Mouse (Mus musculus) liver, adult 2 months (tissue): Measurements from ENCODE around the gene Nans. TPM values are rescaled to one million over a fixed set of nuclear protein-coding genes. Genes with fewer than 3 reads are reported as not detected.
A peak's percentile ranks its signal among the peaks of the same experiment; 100 is the strongest.

Experiments used
- DNase-seq: peaks from one replicate; pipeline ENCODE4 v3.0.0-alpha.2; 2011; ENCODE audit warnings: low read depth, low spot score; ENCODE audit errors: extremely low read depth
- H3K27ac ChIP-seq: fragments of 200-500 bp; replicated peaks from 2 replicates; pipeline ENCODE4 v1.5.1; 2012; ENCODE audit warnings: low read depth, mild to moderate bottlenecking, control low read depth, inconsistent platforms, low read length; ENCODE audit not compliant: insufficient read depth
- H3K27me3 ChIP-seq: fragments of 200-500 bp; 2 replicates; pipeline ENCODE4 v1.6.1; 2012; ENCODE audit warnings: mild to moderate bottlenecking, moderate library complexity, low read length, inconsistent platforms; ENCODE audit not compliant: control insufficient read depth, insufficient read depth
- H3K36me3 ChIP-seq: fragments of 200-500 bp; 2 replicates; pipeline ENCODE4 v1.6.1; 2012; ENCODE audit warnings: low read length, inconsistent platforms; ENCODE audit not compliant: control insufficient read depth, insufficient read depth
- H3K4me1 ChIP-seq: fragments of 200-500 bp; 2 replicates; pipeline ENCODE4 v1.6.1; 2011; ENCODE audit warnings: low read length; ENCODE audit not compliant: control insufficient read depth, insufficient read depth
- H3K4me3 ChIP-seq: fragments of 200-500 bp; 2 replicates; pipeline ENCODE4 v1.5.1; 2011; ENCODE audit warnings: low read depth, mild to moderate bottlenecking, control low read depth, low read length, moderate library complexity; ENCODE audit not compliant: insufficient read depth
- H3K79me2 ChIP-seq: fragments of 200-500 bp; 2 replicates; pipeline ENCODE4 v1.6.1; 2012; ENCODE audit warnings: inconsistent platforms, mild to moderate bottlenecking, low read length, moderate library complexity; ENCODE audit not compliant: control insufficient read depth, insufficient read depth
- H3K9ac ChIP-seq: fragments of 200-500 bp; 2 replicates; pipeline ENCODE4 v1.6.1; 2012; ENCODE audit warnings: low read depth, mild to moderate bottlenecking, control low read depth, inconsistent platforms, low read length
- CTCF ChIP-seq: fragments of 200-500 bp; IDR thresholded peaks from 2 replicates; pipeline ENCODE4 v1.5.1; 2011; ENCODE audit warnings: low read depth, low read length, control low read depth
- POLR2A ChIP-seq: fragments of 200-500 bp; IDR thresholded peaks from 2 replicates; pipeline ENCODE4 v1.6.1; 2011; ENCODE audit warnings: low read length, control low read depth; ENCODE audit not compliant: insufficient read depth; ENCODE audit errors: extremely low read depth
- WGBS: fragments of 180-500 bp; shearing (Covaris S2); methylation state at CpG from one replicate; pipeline ENCODE4 v1.1.7; 2018; 5-methylcytosine and 5-hydroxymethylcytosine counted together
- polyA plus RNA-seq: library from polyadenylated mRNA; depleted of rRNA; stranded (reverse); fragments of >200 nt; gene quantifications from 2 replicates; pipeline ENCODE4 v1.2.3, GENCODE M21; 2012
- total RNA-seq: library from RNA; depleted of rRNA; stranded (reverse); fragments of >200 nt; gene quantifications from 2 replicates; pipeline ENCODE4 v1.2.3, GENCODE M21; 2014

Nans gene
- total and polyA plus RNA-seq, 2 experiments, result 11.5 to 14.3 TPM

- DNase-seq, result no peak
- Histone ChIP-seq H3K79me2 (peaks cover 19% of the 10 kb centered on the region; the same call in 1 of the 2 replicates), H3K27me3 (no peaks in the 10 kb centered on the region), H3K36me3 (no peaks in the 10 kb centered on the region), H3K27ac (no peak overlapping the region), H3K9ac (peak overlapping the region; percentile 49), H3K4me1 (peaks cover 11% of the 10 kb centered on the region), H3K4me3 (peak overlapping the region; percentile 99; the same call in 1 of the 2 replicates)
- 53% methylated on average over 7 of the region's 7 CpGs for WGBS
- TF ChIP-seq POLR2A, result no peak
- no peak for TF ChIP-seq CTCF
These were observed 39.0 kb upstream of the Nans start for GRCm38 (mm10) chr4:46450020-46450518.

- Histone ChIP-seq H3K4me3 (peak within 1 kb of the TSS; percentile 99), H3K27ac (peak within 1 kb of the TSS; percentile 90), H3K9ac (peak within 1 kb of the TSS; percentile 97), H3K27me3 (no peaks in the 10 kb centered on the region), H3K4me1 (peaks cover 14% of the 10 kb centered on the region), H3K79me2 (peaks cover 24% of the 10 kb centered on the region; the same call in 1 of the 2 replicates), H3K36me3 (no peaks in the 10 kb centered on the region)
- peak; percentile 59 for DNase-seq
- under 1% methylated on average over 65 of the region's 66 CpGs for WGBS
- TF ChIP-seq CTCF (peak; percentile 65), POLR2A (0 out of 2 replicates have a peak, but pooled peaks have one; percentile 40)
These were observed 38.4 kb upstream of the Nans start, which contains the start of gene Anp32b for GRCm38 (mm10) chr4:46450519-46451131. Gene Anp32b, plus strand, starts transcription at chr4:46450902.

- H3K9ac ChIP-seq, result peak overlapping the region; percentile 97
- peaks cover 14% of the 10 kb centered on the region for H3K4me1 ChIP-seq
- peak overlapping the region; percentile 90 for H3K27ac ChIP-seq
- no peaks in the 10 kb centered on the region for H3K36me3 ChIP-seq
- peak; percentile 33 for DNase-seq
- peaks cover 30% of the 10 kb centered on the region; the same call in 1 of the 2 replicates for H3K79me2 ChIP-seq
- TF ChIP-seq CTCF (no peak), POLR2A (peak; percentile 35; the same call in 1 of the 2 replicates)
- H3K4me3 ChIP-seq, result peak overlapping the region; percentile 99
- no peaks in the 10 kb centered on the region for H3K27me3 ChIP-seq
- 1% methylated on average over 68 of the region's 70 CpGs for WGBS
These were observed 37.7 kb upstream of the Nans start for GRCm38 (mm10) chr4:46451240-46451757.

GRCm38 (mm10) chr4:46451758-46452480, 37.1 kb upstream of the Nans start:
- H3K27ac ChIP-seq, result peak overlapping the region; percentile 90
- H3K4me1 ChIP-seq, result peaks cover 14% of the 10 kb centered on the region
- peak overlapping the region; percentile 97 for H3K9ac ChIP-seq
- TF ChIP-seq POLR2A (no peak), CTCF (no peak)
- H3K79me2 ChIP-seq, result peaks cover 36% of the 10 kb centered on the region; the same call in 1 of the 2 replicates
- 1% methylated on average over 90 of the region's 111 CpGs for WGBS
- H3K4me3 ChIP-seq, result peak overlapping the region; percentile 99
- DNase-seq, result peak; percentile 57
- no peaks in the 10 kb centered on the region for H3K36me3 ChIP-seq
- no peaks in the 10 kb centered on the region for H3K27me3 ChIP-seq

GRCm38 (mm10) chr4:46452481-46452850, 36.6 kb upstream of the Nans start:
- peak overlapping the region; percentile 97 for H3K9ac ChIP-seq
- TF ChIP-seq POLR2A (no peak), CTCF (no peak)
- peak overlapping the region; percentile 90 for H3K27ac ChIP-seq
- peak; percentile 55 for DNase-seq
- peak overlapping the region; percentile 99 for H3K4me3 ChIP-seq
- H3K27me3 ChIP-seq, result no peaks in the 10 kb centered on the region
- peaks cover 14% of the 10 kb centered on the region for H3K4me1 ChIP-seq
- peaks cover 41% of the 10 kb centered on the region for H3K79me2 ChIP-seq
- H3K36me3 ChIP-seq, result no peaks in the 10 kb centered on the region; the same call in 1 of the 2 replicates
- 1% methylated on average over 19 of the region's 19 CpGs for WGBS
